Mouse (Mus musculus) heart, embryonic 11.5 days (tissue): Measurements from ENCODE around the gene Nfyc. TPM values are rescaled to one million over a fixed set of nuclear protein-coding genes. Genes with fewer than 3 reads are reported as not detected.

Experiments used
- ATAC-seq: fragments of 200-750 bp; cut with Nextera tagmentation; replicated peaks from 2 replicates; pipeline ENCODE4 v1.8.0; 2017; ENCODE audit warnings: moderate library complexity; ENCODE audit not compliant: insufficient number of reproducible peaks, low FRiP score, low TSS enrichment
- H3K27ac ChIP-seq: fragments of 300-500 bp; sonication (generic); 2 replicates; pipeline ENCODE4 v1.5.1; 2014; ENCODE audit warnings: mild to moderate bottlenecking, low read depth, low read length
- H3K27me3 ChIP-seq: fragments of 300-500 bp; sonication (generic); 2 replicates; pipeline ENCODE4 v1.6.1; 2014; ENCODE audit warnings: mild to moderate bottlenecking, low read length, mixed read lengths; ENCODE audit not compliant: control insufficient read depth, insufficient read depth
- H3K36me3 ChIP-seq: fragments of 300-500 bp; sonication (generic); 2 replicates; pipeline ENCODE4 v1.6.1; 2014; ENCODE audit warnings: mild to moderate bottlenecking, low read length, moderate library complexity, mixed read lengths; ENCODE audit not compliant: control insufficient read depth, insufficient read depth
- H3K4me1 ChIP-seq: fragments of 300-500 bp; sonication (generic); 2 replicates; pipeline ENCODE4 v1.6.1; 2014; ENCODE audit warnings: low read length; ENCODE audit not compliant: control insufficient read depth, insufficient read depth
- H3K4me2 ChIP-seq: fragments of 300-500 bp; sonication (generic); 2 replicates; pipeline ENCODE4 v1.6.1; 2014; ENCODE audit warnings: mild to moderate bottlenecking, moderate library complexity
- H3K4me3 ChIP-seq: fragments of 300-500 bp; sonication (generic); 2 replicates; pipeline ENCODE4 v1.5.1; 2014; ENCODE audit warnings: low read depth, low read length
- H3K9ac ChIP-seq: fragments of 300-500 bp; sonication (generic); 2 replicates; pipeline ENCODE4 v1.6.1; 2014; ENCODE audit warnings: mild to moderate bottlenecking, low read depth, low read length, moderate library complexity
- H3K9me3 ChIP-seq: fragments of 300-500 bp; sonication (generic); replicated peaks from 2 replicates; pipeline ENCODE4 v1.6.1; 2016; ENCODE audit warnings: low read length; ENCODE audit not compliant: control insufficient read depth
- WGBS: fragments of 180-500 bp; shearing (Covaris S2); extraction: QIAGEN DNeasy Blood & Tissue Kit; methylation state at CpG from one replicate; pipeline ENCODE4 v1.1.7; 2014; ENCODE audit not compliant: insufficient replicate concordance; 5-methylcytosine and 5-hydroxymethylcytosine counted together
- polyA plus RNA-seq: library from polyadenylated mRNA; unstranded; fragments of >200 nt; fragmentation: Nextera tagmentation; extraction: Ambion mirVana; gene quantifications from 2 replicates; pipeline ENCODE4 v1.2.1, GENCODE M21; 2014

The Nfyc gene
- polyA plus RNA-seq, 1 experiment from 2014 or later = 117 TPM

- H3K4me3 ChIP-seq = no peak overlapping the region
- peaks cover 20% of the 10 kb centered on the region for H3K4me1 ChIP-seq
- H3K4me2 ChIP-seq = no peak overlapping the region
- H3K27me3 ChIP-seq = 0 out of 2 replicates have a peak, but pooled peaks cover under 1% of the 10 kb centered on the region
- no peak overlapping the region for H3K27ac ChIP-seq
- no peak for ATAC-seq
- H3K36me3 ChIP-seq = no peaks in the 10 kb centered on the region
- 47% methylated on average over 5 of the region's 5 CpGs for WGBS
- H3K9ac ChIP-seq = no peak overlapping the region
- no peaks in the 10 kb centered on the region for H3K9me3 ChIP-seq
Observed at GRCm38 (mm10) chr4:120725516-120726090, 105.8 kb downstream of the Nfyc start.

GRCm38 (mm10) chr4:120721574-120721973, 109.8 kb downstream of the Nfyc start:
- Histone ChIP-seq H3K9ac (no peak overlapping the region), H3K4me2 (no peak overlapping the region), H3K4me1 (peaks cover 11% of the 10 kb centered on the region), H3K9me3 (no peaks in the 10 kb centered on the region), H3K27ac (no peak overlapping the region), H3K27me3 (peaks cover 17% of the 10 kb centered on the region), H3K4me3 (no peak overlapping the region), H3K36me3 (no peaks in the 10 kb centered on the region)
- no peak for ATAC-seq
- 60% methylated on average over 2 of the region's 2 CpGs for WGBS

GRCm38 (mm10) chr4:120719152-120719551, 112.2 kb downstream of the Nfyc start:
- no peak for ATAC-seq
- H3K9ac ChIP-seq = no peak overlapping the region
- 40% methylated on average over 5 of the region's 5 CpGs for WGBS
- peaks cover 10% of the 10 kb centered on the region; the same call in 1 of the 2 replicates for H3K4me1 ChIP-seq
- H3K27me3 ChIP-seq = peaks cover 36% of the 10 kb centered on the region
- H3K36me3 ChIP-seq = no peaks in the 10 kb centered on the region
- no peak overlapping the region for H3K27ac ChIP-seq
- H3K4me2 ChIP-seq = no peak overlapping the region
- H3K4me3 ChIP-seq = no peak overlapping the region
- H3K9me3 ChIP-seq = no peaks in the 10 kb centered on the region

GRCm38 (mm10) chr4:120717591-120717990, 113.8 kb downstream of the Nfyc start:
- Histone ChIP-seq H3K4me1 (peaks cover 10% of the 10 kb centered on the region; the same call in 1 of the 2 replicates), H3K36me3 (no peaks in the 10 kb centered on the region), H3K9ac (no peak overlapping the region), H3K27ac (no peak overlapping the region), H3K4me2 (no peak overlapping the region), H3K9me3 (no peaks in the 10 kb centered on the region), H3K4me3 (no peak overlapping the region), H3K27me3 (peaks cover 37% of the 10 kb centered on the region)
- ATAC-seq = no peak
- 62% methylated on average over 8 of the region's 8 CpGs for WGBS

- Histone ChIP-seq H3K27me3 (peaks cover 40% of the 10 kb centered on the region), H3K9ac (0 out of 2 replicates have a peak overlapping the region, but pooled peaks have one; percentile 23)
Observed at GRCm38 (mm10) chr4:120716765-120717164, 114.6 kb downstream of the Nfyc start.

GRCm38 (mm10) chr4:120716141-120716571, 115.2 kb downstream of the Nfyc start:
- H3K4me2 ChIP-seq = peak overlapping the region; percentile 73
- WGBS = 0% methylated on average over 12 of the region's 12 CpGs
- H3K4me1 ChIP-seq = peaks cover 10% of the 10 kb centered on the region; the same call in 1 of the 2 replicates
- no peak overlapping the region for H3K27ac ChIP-seq
- peak overlapping the region; percentile 44 for H3K4me3 ChIP-seq
- H3K27me3 ChIP-seq = peaks cover 42% of the 10 kb centered on the region
- H3K36me3 ChIP-seq = no peaks in the 10 kb centered on the region
- 0 out of 2 replicates have a peak overlapping the region, but pooled peaks have one; percentile 6 for H3K9ac ChIP-seq
- ATAC-seq = peak; percentile 81
- no peaks in the 10 kb centered on the region for H3K9me3 ChIP-seq

More at GRCm38 (mm10) chr4:120716765-120717164, 114.6 kb downstream of the Nfyc start:
- no peak overlapping the region for H3K27ac ChIP-seq
- ATAC-seq = no peak
- H3K9me3 ChIP-seq = no peaks in the 10 kb centered on the region
- H3K4me2 ChIP-seq = peak overlapping the region; percentile 73
- no peaks in the 10 kb centered on the region for H3K36me3 ChIP-seq
- WGBS = 21% methylated on average over 12 of the region's 12 CpGs
- H3K4me3 ChIP-seq = peak overlapping the region; percentile 44
- H3K4me1 ChIP-seq = peaks cover 10% of the 10 kb centered on the region; the same call in 1 of the 2 replicates

- H3K9ac ChIP-seq = no peak overlapping the region
- H3K9me3 ChIP-seq = no peaks in the 10 kb centered on the region
- H3K4me1 ChIP-seq = peaks cover 10% of the 10 kb centered on the region; the same call in 1 of the 2 replicates
- 0 out of 2 replicates have a peak, but pooled peaks have one; percentile 41 for ATAC-seq
- H3K27ac ChIP-seq = no peak overlapping the region
- H3K27me3 ChIP-seq = peaks cover 47% of the 10 kb centered on the region
- 75% methylated on average over 6 of the region's 6 CpGs for WGBS
- no peak overlapping the region for H3K4me2 ChIP-seq
- no peak overlapping the region for H3K4me3 ChIP-seq
- H3K36me3 ChIP-seq = no peaks in the 10 kb centered on the region
Observed at GRCm38 (mm10) chr4:120713856-120714497, 117.4 kb downstream of the Nfyc start.

GRCm38 (mm10) chr4:120713021-120713420, 118.4 kb downstream of the Nfyc start:
- H3K27me3 ChIP-seq = peaks cover 48% of the 10 kb centered on the region
- no peak overlapping the region for H3K4me3 ChIP-seq
- 94% methylated on average over 6 of the region's 6 CpGs for WGBS

More at GRCm38 (mm10) chr4:120713021-120713420, 118.4 kb downstream of the Nfyc start:
- Histone ChIP-seq H3K4me2 (no peak overlapping the region), H3K9me3 (no peaks in the 10 kb centered on the region), H3K36me3 (no peaks in the 10 kb centered on the region), H3K27ac (no peak overlapping the region), H3K9ac (no peak overlapping the region), H3K4me1 (peaks cover 10% of the 10 kb centered on the region; the same call in 1 of the 2 replicates)
- ATAC-seq = no peak
